Mouse (Mus musculus) liver, embryonic 13.5 days (tissue): ENCODE results near the gene Smad6. TPM values are rescaled to one million over a fixed set of nuclear protein-coding genes. Genes with fewer than 3 reads are reported as not detected.

Experiments
- ATAC-seq: fragments of 200-750 bp; cut with Nextera tagmentation; 2 replicates; pipeline ENCODE4 v1.8.0; 2017; ENCODE audit warnings: low read depth, mild to moderate bottlenecking, moderate number of reproducible peaks, moderate library complexity
- DNase-seq: peaks from one replicate; pipeline ENCODE4 v3.0.0; 2022
- H3K27ac ChIP-seq: fragments of 300-500 bp; sonication (generic); 2 replicates; pipeline ENCODE4 v1.5.1; 2015; ENCODE audit warnings: moderate library complexity, mild to moderate bottlenecking, inconsistent platforms
- H3K27me3 ChIP-seq: fragments of 300-500 bp; sonication (generic); 2 replicates; pipeline ENCODE4 v1.6.1; 2015; ENCODE audit warnings: mild to moderate bottlenecking, inconsistent platforms
- H3K36me3 ChIP-seq: fragments of 300-500 bp; sonication (generic); 2 replicates; pipeline ENCODE4 v1.6.1; 2015; ENCODE audit warnings: mild to moderate bottlenecking, inconsistent platforms
- H3K4me1 ChIP-seq: fragments of 300-500 bp; sonication (generic); replicated peaks from 2 replicates; pipeline ENCODE4 v1.6.1; 2015; ENCODE audit warnings: inconsistent platforms
- H3K4me2 ChIP-seq: fragments of 300-500 bp; sonication (generic); 2 replicates; pipeline ENCODE4 v1.6.1; 2015; ENCODE audit warnings: inconsistent platforms, mild to moderate bottlenecking, moderate library complexity
- H3K4me3 ChIP-seq: fragments of 300-500 bp; sonication (generic); replicated peaks from 2 replicates; pipeline ENCODE4 v1.5.1; 2015; ENCODE audit warnings: mild to moderate bottlenecking, inconsistent platforms
- H3K9ac ChIP-seq: fragments of 300-500 bp; sonication (generic); 2 replicates; pipeline ENCODE4 v1.6.1; 2015; ENCODE audit warnings: mild to moderate bottlenecking, inconsistent platforms
- H3K9me3 ChIP-seq: fragments of 300-500 bp; sonication (generic); replicated peaks from 2 replicates; pipeline ENCODE4 v1.6.1; 2016; ENCODE audit warnings: inconsistent platforms
- WGBS: fragments of 180-500 bp; shearing (Covaris S2); methylation state at CpG from one replicate; pipeline ENCODE4 v1.1.7; 2015; ENCODE audit not compliant: insufficient replicate concordance; 5-methylcytosine and 5-hydroxymethylcytosine counted together
- polyA plus RNA-seq: library from polyadenylated mRNA; unstranded; fragments of >200 nt; fragmentation: Nextera tagmentation; extraction: Ambion mirVana; gene quantifications from 2 replicates; pipeline ENCODE4 v1.2.1, GENCODE M21; 2015

The Smad6 gene
- polyA plus RNA-seq, 1 experiment from 2014 or later = 2.5 TPM

GRCm38 (mm10) chr9:64049471-64050380, 27.9 kb upstream of the Smad6 start:
- Histone ChIP-seq H3K4me1 (peaks cover 95% of the 10 kb centered on the region), H3K4me2 (peak overlapping the region; percentile 71), H3K27me3 (no peaks in the 10 kb centered on the region), H3K9me3 (no peaks in the 10 kb centered on the region), H3K9ac (peak overlapping the region; percentile 79), H3K36me3 (no peaks in the 10 kb centered on the region), H3K4me3 (peak overlapping the region; percentile 52), H3K27ac (peak overlapping the region; percentile 99)
- DNase-seq (peak; percentile 92), ATAC-seq (peak; percentile 78)
- 10% methylated on average over 32 of the region's 32 CpGs for WGBS

DNA sequence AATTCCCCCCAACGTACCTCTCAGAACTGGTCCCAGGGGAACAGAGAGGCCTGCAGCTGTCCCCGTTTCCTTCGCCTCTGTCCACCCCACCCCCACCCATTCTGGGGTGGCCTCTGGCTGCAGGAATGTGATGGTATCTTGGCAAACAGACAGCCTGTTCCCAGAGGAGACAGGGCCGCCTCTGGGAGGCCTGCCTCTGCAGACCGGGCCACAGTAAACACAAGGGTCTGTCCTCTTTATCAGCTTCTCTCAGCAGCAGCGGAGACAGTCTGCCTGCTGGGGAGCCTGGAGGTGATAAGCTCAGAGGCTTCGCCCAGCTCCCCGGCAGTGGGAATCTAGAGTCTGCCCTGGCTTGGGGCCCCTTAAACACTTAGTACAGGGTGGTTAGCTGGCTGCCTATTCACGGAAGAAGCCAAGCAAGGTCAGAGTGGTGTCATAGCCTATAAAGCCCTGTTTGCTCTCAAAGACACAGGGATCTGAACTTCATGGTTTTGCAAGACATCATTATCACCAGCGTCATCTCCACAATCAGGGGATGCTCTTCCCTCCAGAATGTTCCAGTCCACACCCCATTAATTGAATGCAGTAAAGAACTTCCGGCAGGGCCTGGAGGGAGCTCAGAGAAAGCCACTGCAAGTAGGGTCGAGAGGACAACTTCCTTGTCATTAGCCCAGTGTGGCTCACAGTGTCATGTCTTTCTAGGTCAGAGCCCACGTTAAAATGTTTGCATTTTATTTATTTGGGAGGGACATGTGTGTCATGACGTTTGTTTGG, 23.4 kb upstream of the Smad6 start:
- Histone ChIP-seq H3K36me3 (no peaks in the 10 kb centered on the region), H3K4me3 (peak overlapping the region; percentile 50), H3K27ac (peak overlapping the region; percentile 99), H3K4me1 (peaks cover 96% of the 10 kb centered on the region), H3K9ac (peak overlapping the region; percentile 78), H3K27me3 (no peaks in the 10 kb centered on the region), H3K9me3 (no peaks in the 10 kb centered on the region), H3K4me2 (peak overlapping the region; percentile 71)
- peak; percentile 95 for ATAC-seq
- WGBS = 4% methylated on average over 14 of the region's 14 CpGs
- peak; percentile 93 for DNase-seq

- ATAC-seq (no peak), DNase-seq (no peak)
- Histone ChIP-seq H3K9ac (peak overlapping the region; percentile 78), H3K4me2 (peak overlapping the region; percentile 71), H3K27me3 (no peaks in the 10 kb centered on the region), H3K27ac (peak overlapping the region; percentile 99), H3K9me3 (no peaks in the 10 kb centered on the region), H3K4me1 (peaks cover 95% of the 10 kb centered on the region), H3K36me3 (no peaks in the 10 kb centered on the region), H3K4me3 (peak overlapping the region; percentile 50)
- 36% methylated on average over 8 of the region's 8 CpGs for WGBS
Observed at GRCm38 (mm10) chr9:64044343-64044742, 22.5 kb upstream of the Smad6 start.

DNA sequence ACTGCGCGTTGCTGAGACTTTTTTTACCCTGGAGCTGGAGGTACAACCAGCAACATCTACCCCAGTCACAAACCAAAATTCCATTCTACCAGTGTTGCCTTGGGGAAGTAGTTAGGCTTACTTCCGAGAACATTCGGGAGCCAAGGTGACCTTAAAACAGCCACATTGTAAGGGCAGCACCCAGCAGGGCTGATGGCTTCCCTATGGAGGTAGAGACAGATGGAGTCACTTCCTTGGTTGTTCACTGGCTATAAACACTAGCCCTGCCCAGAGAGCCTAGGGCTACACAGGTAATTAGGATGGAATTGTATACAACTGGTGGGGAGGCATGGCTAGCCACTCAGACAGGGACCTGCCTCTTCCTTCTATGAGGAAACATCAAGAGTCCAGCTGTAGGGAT, 21.1 kb upstream of the Smad6 start:
- Histone ChIP-seq H3K9ac (peak overlapping the region; percentile 78), H3K9me3 (no peaks in the 10 kb centered on the region), H3K27ac (peak overlapping the region; percentile 99), H3K4me3 (no peak overlapping the region), H3K4me2 (no peak overlapping the region), H3K27me3 (no peaks in the 10 kb centered on the region), H3K4me1 (peaks cover 93% of the 10 kb centered on the region), H3K36me3 (no peaks in the 10 kb centered on the region)
- no peak for ATAC-seq
- WGBS = 78% methylated on average over 4 of the region's 4 CpGs
- no peak for DNase-seq

DNA sequence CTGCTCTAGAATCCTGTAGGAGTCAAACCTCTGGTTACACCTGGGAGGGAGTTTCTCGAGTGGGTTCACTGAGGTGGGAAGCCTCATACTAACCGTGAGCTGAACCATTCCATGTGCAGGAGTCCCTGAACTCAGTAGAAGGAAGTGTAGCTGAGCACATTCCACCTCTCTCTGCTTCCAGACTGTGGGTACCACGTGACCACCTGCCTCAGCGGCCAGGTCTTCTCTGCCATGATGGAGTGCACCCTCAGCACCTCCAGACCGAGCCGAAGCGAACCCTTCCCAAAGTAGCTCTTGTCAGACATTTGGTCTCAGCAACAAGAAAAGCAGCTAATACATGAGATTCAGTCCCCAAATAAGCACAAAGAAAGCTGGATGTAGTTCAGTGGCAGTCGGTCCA, 20.4 kb upstream of the Smad6 start:
- Histone ChIP-seq H3K36me3 (no peaks in the 10 kb centered on the region), H3K9me3 (no peaks in the 10 kb centered on the region), H3K27me3 (no peaks in the 10 kb centered on the region), H3K27ac (peak overlapping the region; percentile 99; the same call in 1 of the 2 replicates), H3K4me3 (no peak overlapping the region), H3K4me2 (no peak overlapping the region), H3K9ac (peak overlapping the region; percentile 78; the same call in 1 of the 2 replicates), H3K4me1 (peaks cover 87% of the 10 kb centered on the region)
- ATAC-seq (no peak), DNase-seq (no peak)
- 82% methylated on average over 8 of the region's 8 CpGs for WGBS

DNA sequence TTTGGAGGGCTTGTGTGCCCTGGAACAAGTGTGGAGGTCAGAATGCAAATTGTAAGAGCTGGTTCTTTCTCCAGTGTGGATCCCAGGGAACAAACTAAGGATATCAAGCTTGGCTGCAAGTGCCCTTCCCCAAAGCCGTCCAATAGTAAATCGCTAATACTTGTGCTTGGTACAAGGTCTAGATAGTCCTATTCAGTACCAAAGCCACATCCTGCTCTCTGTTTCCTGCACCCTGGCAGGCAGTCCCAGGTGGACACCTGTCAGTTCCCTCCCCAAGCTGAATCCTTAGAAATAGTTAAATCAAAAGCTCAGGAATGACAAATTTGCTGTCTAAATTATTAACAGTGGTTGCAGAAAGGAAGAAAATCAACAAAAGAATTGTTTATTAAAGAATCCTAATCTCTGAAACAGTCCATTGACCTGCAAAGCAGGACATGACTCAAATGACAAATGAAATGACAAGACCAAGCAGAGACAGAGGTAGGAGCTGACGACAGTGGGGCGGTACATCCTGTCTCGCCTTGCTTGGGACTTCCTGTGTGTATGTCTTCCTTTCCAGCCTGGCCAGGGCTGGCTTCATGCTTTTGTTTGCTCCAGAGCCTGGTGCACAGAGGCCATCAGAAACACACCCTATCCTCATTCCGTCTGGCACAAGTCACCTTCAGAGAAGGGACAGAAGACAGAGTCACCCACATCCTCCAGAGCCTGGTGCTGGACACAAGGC, 8.2 kb upstream of the Smad6 start:
- 56% methylated on average over 6 of the region's 6 CpGs for WGBS
- Histone ChIP-seq H3K4me1 (peaks cover 49% of the 10 kb centered on the region), H3K9me3 (no peaks in the 10 kb centered on the region), H3K9ac (no peak overlapping the region), H3K36me3 (no peaks in the 10 kb centered on the region), H3K4me2 (no peak overlapping the region), H3K27me3 (no peaks in the 10 kb centered on the region), H3K4me3 (no peak overlapping the region), H3K27ac (peak overlapping the region; percentile 56)
- DNase-seq (no peak), ATAC-seq (no peak)

- 3% methylated on average over 3 of the region's 3 CpGs for WGBS
- no peak overlapping the region for H3K4me3 ChIP-seq
- H3K9me3 ChIP-seq = no peaks in the 10 kb centered on the region
- DNase-seq = no peak
- ATAC-seq = no peak
- H3K27ac ChIP-seq = peak overlapping the region; percentile 63
- H3K4me1 ChIP-seq = peaks cover 76% of the 10 kb centered on the region
- H3K4me2 ChIP-seq = no peak overlapping the region
- no peaks in the 10 kb centered on the region for H3K36me3 ChIP-seq
- peak overlapping the region; percentile 52 for H3K9ac ChIP-seq
- peaks cover 20% of the 10 kb centered on the region for H3K27me3 ChIP-seq
Observed at GRCm38 (mm10) chr9:64025565-64025964, 3.7 kb upstream of the Smad6 start.

GRCm38 (mm10) chr9:64024976-64025375, 3.1 kb upstream of the Smad6 start:
- Histone ChIP-seq H3K27ac (peak overlapping the region; percentile 63), H3K9me3 (no peaks in the 10 kb centered on the region), H3K4me1 (peaks cover 76% of the 10 kb centered on the region), H3K9ac (peak overlapping the region; percentile 52), H3K4me2 (no peak overlapping the region), H3K36me3 (no peaks in the 10 kb centered on the region), H3K27me3 (peaks cover 26% of the 10 kb centered on the region), H3K4me3 (no peak overlapping the region)
- no peak for DNase-seq
- WGBS = 7% methylated on average over 2 of the region's 2 CpGs
- peak; percentile 29; the same call in 1 of the 2 replicates for ATAC-seq

- Histone ChIP-seq H3K27ac (peak overlapping the region; percentile 86), H3K4me3 (peak overlapping the region; percentile 67), H3K4me1 (peaks cover 82% of the 10 kb centered on the region), H3K4me2 (peak overlapping the region; percentile 98), H3K9me3 (no peaks in the 10 kb centered on the region), H3K9ac (peak overlapping the region; percentile 80), H3K36me3 (no peaks in the 10 kb centered on the region), H3K27me3 (peaks cover 42% of the 10 kb centered on the region)
- peak; percentile 89 for ATAC-seq
- WGBS = under 1% methylated on average over 48 of the region's 54 CpGs
- DNase-seq = peak; percentile 86
Observed at GRCm38 (mm10) chr9:64022562-64023366, 905 bp upstream of the Smad6 start.

GRCm38 (mm10) chr9:64021319-64021850, 474 bp downstream of the Smad6 start:
- Histone ChIP-seq H3K27ac (peak overlapping the region; percentile 92), H3K4me1 (peaks cover 96% of the 10 kb centered on the region), H3K9ac (peak overlapping the region; percentile 80), H3K9me3 (no peaks in the 10 kb centered on the region), H3K36me3 (no peaks in the 10 kb centered on the region), H3K27me3 (peaks cover 42% of the 10 kb centered on the region), H3K4me2 (peak overlapping the region; percentile 98), H3K4me3 (peak overlapping the region; percentile 67)
- ATAC-seq = no peak
- DNase-seq = no peak
- WGBS = under 1% methylated on average over 30 of the region's 32 CpGs
